Mouse (Mus musculus): ENCODE results near the gene Kif5c.

Kif5c gene

GRCm38 (mm10) chr2:49618829-49619718, at the start of gene Kif5c:
Gene Kif5c (plus strand): TSS chr2:49619298.
- peak; percentile 66 for DNase-seq (ENCODE audit: low read depth, low spot score)

DNA sequence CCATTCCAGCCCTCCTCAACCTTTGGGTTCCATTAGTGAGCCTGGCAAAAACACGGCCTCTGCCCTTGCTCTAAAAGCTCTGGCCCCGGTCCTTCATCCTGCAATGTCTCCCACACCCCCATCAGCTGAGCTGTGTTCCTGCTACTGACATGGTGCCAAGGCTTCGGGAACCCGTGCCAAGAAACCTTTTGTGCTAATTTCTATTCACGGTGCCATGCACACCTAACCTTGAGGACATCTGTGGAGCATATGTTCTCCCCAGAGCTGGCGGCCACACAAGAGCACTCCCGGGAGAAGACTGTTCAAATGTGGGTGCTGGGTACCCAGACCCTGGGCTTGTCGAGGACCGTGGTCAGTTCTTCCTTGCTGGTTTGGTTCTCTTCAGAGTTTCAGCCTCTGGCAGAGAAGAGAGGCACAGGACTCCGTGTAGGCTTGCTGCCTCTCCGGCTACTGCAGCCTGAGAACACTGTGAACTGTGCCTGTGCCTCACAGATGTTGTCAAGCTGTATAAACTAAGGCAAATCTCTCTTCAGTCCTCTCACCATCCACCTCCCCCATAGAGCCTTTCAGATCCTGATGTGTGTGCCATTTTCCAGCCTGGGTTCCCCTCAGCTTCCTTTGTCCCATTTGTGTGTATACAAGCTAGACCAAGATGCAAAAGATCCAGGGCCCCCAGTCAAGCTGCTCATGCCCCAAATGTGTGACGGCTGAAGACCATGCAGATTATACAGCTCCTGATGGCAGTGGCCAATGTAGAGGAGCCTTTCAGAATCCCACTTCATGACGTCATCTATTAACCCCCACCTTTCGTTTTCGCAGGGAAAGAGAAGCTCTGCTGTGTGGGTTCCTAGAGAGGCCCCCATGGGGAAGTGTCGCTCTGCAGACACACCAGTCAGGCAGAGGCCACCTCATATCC, 49.0 kb upstream of the Kif5c start:
- no peak for DNase-seq (ENCODE audit: low read depth, low spot score)

DNA sequence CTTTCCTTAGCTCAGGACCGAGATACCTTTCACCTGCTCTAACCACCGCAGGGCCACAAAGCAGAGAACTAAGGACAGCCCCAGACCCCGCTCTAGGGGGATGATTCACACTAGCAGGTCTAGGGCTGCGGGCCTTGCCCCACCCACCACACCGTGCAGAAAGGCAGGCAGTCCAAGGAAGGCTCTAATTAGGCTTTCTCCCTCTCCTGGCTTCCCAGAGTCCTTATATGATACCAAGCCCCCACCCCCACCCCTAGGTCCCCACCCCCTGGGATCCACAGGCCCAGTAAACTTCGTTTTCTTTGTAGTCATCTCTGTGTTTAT, 48.4 kb upstream of the Kif5c start:
- DNase-seq (ENCODE audit: low read depth, low spot score): no peak

DNA sequence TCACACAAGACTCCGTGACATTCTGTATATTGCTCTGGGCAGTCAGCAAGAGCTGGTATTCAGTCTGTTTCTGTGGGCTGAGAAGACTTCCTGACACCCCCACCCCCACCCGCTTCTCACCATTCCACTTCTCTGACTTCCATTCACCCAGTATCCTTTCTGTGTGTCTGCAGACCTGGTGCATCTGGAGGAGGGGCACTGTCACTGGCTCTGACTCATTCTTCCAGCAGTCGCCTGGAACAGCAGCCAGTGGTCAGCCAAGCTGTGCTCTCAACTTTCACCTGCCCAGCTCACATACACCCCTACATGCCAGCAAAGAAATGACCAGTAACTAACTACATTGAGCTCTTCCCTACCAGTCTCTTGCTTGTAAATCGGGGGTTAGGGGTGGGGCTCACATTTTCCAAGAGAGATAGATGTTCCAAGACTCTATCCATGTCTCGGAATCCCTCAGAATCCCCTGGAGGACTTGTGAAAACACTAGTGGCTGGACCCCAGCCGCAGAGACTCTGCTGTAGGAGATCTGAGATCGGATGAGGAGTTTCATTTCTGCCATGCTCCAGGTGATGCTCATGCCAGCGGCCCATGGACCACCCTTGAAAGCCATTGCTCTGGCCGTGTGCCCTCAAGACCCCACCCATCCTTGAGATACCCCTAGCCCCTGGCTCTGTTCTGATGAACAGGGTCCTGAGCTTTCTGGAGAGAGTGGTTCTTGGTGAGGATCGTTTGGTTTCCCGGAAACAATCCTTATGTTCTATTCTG, 47.8 kb upstream of the Kif5c start:
- DNase-seq (ENCODE audit: low read depth, low spot score): no peak

DNA sequence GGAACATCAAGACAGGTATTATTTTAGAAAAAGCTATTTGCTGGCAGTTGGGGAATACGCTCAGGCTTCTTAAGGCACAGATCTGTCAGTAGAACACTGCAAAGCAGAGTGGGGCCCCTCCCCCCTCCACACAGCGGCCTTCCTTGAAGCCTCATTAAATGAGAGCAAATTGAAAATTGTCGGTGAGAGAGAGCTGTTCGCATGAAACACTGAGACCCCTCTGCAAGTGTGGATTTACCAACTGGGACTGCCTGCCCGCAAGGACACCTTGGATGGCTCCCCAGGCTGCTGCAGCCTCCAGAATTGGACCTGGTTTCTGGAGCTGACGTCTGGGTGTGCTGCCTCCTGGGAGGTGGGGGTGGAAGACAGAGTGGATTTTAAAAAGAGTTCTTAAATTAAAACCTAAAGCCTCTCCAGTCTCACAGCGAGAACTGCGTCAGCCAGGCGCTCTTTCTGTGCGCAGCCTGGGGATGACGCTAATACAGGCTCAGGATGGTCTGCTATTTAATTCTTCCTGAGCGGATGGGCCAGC, 46.9 kb upstream of the Kif5c start:
- no peak for DNase-seq (ENCODE audit: low read depth, low spot score)

DNA sequence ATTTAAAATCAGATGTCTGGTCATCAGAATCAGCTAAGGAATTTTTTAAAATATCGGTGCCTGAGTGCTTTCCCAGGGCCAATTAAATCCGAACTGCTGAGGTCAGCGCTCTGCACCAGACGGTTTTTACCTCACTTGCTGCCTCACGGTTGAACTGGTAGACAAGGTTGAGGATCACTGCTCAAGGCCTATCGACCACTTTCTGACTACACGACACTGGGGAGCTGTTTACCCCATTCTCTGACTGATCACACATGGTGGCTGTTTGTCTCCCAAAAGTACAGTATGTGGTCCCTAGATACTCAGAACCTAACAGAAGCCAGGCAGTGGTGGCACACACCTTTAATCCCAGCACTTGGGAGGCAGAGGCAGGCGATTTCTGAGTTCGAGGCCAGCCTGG, 46.4 kb upstream of the Kif5c start:
- DNase-seq (ENCODE audit: low read depth, low spot score): no peak

GRCm38 (mm10) chr2:49573282-49573681, 45.8 kb upstream of the Kif5c start:
- DNase-seq (ENCODE audit: low read depth, low spot score): no peak

DNA sequence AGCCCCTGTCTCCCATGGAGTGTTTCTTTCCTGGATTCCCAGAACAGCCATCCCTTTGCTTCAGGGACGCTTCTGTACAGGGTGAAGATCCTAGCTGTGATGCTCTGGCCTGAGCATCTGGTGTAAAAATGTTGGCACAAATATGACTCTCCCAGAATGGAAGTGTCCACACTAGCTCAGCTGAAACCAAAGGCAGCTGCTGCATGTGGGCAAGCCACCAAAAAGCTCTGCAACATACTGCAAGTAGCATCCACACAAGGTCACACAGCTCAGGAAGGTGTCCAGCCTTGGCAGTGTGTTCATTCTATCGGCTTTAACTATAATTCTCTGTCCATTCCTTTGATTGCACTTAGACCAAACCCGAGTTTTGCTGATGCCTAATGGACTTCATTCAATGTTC, 38.5 kb upstream of the Kif5c start:
- DNase-seq (ENCODE audit: low read depth, low spot score): no peak

DNA sequence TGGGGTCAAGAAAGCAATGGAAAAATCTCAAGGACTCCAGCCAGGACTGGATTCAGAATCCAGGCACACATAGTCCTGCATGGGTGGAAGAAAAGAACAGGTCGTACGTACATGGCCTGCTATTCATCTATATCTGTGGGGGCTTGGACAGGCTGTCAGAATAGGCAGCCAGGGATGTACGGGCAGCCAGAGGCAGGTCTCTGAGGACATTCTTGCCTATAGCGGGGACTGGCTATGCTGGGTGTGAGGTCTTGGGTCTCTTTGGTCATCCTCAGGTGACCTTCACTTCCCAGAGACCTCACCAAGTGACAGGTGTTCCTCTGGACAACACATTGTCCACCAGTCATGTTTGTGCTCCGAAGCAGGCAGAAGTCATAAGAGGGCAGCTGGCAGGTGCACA, 36.6 kb upstream of the Kif5c start:
- DNase-seq (ENCODE audit: low read depth, low spot score): no peak

DNA sequence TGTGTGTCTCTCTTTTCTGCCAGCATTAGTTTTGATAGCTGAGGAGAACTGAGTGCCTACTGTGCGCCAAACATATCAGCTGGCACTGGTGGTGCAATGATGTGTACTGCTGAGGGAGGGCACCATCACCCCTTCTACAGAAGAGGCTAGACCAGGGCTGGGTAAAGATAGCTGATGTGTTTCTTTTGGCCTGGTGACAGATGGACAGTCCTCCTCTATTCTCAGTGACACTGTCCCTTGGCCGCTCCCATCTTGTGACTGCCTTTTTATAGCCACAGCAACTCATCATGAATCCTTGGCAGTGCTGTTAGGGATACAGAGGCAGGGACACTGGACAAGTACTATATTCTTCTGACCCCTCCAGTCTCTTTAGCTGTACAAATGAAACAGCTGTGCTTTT, 35.8 kb upstream of the Kif5c start:
- no peak for DNase-seq (ENCODE audit: low read depth, low spot score)

DNA sequence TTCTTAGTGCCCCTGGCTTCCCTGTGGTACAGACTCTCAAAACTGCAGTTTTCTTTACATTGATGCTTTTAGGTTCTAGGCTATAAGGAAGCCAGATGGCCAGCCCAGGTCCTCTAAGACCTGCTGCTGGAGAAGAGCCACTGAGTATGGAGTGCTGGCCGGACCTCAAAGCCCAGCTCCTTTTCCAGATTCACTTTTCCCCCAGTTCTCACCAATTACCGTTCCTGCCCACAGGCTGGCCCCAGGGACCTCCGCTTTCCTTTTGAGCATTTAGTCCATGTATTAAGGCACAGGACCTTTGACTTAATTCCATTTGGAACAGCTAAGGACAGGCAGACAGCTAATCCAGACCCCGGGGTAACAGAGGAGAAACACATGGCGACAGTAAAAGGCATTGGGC, 28.6 kb upstream of the Kif5c start:
- DNase-seq (ENCODE audit: low read depth, low spot score): no peak

DNA sequence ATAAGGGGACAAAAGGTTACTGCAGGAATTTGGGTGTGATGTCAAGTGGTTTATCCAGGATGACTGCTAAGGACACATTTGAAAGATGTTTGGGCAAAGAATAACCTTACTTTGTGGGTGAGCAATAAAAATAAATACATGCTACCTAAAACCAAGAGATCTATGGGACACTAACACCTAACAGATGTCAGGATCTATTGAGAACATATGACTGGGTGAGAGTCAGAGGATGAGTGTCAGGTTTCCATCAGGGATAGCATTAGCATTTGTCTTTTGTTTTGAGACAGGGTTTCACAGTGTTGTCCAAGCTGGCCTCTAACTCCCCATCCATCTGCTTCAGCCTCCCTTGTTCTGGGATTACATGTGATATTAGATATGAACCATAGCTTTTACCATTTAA, 26.2 kb upstream of the Kif5c start:
- no peak for DNase-seq (ENCODE audit: low read depth, low spot score)

- no peak for DNase-seq (ENCODE audit: low read depth, low spot score)
Observed at GRCm38 (mm10) chr2:49594886-49595285, 24.2 kb upstream of the Kif5c start.

- DNase-seq (ENCODE audit: low read depth, low spot score): no peak
Observed at GRCm38 (mm10) chr2:49596318-49596717, 22.8 kb upstream of the Kif5c start.

DNA sequence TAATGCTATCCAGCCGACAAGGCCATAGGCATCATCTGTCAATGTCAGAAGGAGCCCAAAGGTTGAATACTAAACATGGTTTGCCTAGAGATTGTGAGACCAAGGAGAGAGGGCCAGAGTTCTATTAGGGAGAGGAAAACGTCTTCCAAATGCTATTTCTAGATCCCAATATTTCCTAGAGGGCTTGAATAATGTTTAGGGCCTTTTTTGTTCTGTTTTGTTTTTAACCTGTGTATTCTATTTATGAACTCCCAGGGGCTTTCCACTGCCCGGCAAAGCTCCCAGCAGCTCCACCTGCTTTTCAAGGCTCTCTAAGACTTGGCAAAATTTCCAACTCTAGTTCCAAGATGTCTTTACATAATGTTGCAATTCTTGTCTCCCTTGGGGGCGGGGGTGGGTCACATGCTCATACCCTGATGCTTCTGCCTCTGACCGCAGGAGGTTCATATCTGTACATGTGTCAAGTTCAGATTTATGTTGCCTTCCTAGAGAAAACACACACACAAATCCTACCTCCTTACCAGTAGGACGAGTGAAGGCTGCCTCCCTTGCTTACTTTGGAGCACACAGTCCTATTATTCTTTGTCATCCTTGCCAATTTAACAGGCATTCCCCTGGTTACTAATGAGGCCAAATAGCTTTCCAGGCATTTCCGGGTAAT, 18.9 kb upstream of the Kif5c start:
- no peak for DNase-seq (ENCODE audit: low read depth, low spot score)

DNA sequence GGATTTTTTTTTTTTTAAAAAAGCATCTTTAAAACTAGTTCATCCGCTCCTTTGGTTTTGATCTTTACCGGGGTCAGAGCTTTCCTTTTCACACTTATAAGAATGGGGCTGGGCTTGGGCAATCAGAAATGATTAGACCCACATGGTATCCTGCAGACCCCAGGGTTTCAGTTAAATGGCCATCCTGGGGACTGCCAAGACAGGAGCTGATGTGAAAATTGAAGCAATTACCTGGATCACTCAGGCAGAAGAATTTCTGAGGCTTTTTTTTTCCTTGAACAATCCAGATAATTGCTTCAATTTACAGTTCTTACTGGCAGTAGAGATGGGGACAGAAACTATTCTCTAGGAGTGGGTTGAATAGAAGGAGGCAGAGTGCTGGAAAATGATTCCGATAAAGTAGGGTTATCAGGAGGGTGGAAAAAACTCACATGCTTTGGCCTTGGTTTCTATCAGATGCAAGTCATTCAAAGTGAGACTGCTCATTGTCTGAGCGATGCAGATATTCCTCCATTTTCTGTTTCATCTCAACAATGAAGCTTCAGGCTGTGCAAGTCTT, 16.2 kb upstream of the Kif5c start:
- DNase-seq (ENCODE audit: low read depth, low spot score): no peak

GRCm38 (mm10) chr2:49609611-49610010, 9.5 kb upstream of the Kif5c start:
- DNase-seq (ENCODE audit: low read depth, low spot score): no peak

GRCm38 (mm10) chr2:49616765-49617164, 2.3 kb upstream of the Kif5c start:
- no peak for DNase-seq (ENCODE audit: low read depth, low spot score)

DNA sequence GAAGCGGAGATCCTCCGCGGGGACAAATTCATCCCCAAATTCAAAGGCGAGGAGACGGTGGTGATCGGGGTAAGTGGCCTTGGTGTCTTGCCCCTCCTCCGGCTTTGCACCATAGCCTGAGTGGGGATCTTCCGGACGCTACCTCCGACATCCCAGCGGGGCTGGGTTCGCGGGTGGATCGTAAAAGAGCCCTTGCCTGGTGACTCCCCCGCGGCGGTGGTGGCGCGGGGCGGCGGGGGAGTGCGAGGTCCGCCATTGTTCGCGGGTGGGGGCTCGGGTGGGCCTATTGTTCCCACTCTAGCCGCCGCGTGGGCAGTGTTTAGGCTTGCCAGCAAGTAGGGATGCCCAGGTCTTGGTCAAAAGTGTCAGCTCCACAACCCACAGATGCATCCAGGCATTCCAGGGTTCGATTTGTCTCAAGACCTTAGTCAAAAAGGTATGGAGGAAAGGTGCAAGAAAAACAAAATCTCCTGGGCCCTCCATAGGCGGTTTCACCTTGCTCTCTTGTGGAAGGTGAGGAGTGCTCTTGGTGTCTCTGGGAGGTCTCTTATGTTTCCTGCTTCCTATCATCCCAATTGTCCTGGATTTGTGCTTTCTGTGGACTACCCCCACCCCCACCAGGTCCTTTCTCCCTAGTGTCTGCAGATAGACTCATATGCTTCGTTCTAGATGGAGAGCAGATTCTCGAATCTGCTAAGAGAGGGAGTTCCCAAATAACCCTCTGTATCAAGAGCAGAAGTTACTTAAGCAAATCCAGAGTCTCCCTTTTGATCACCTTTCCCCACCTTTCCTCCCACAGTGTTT, 823 bp downstream of the Kif5c start:
- DNase-seq (ENCODE audit: low read depth, low spot score): no peak

GRCm38 (mm10) chr2:49620626-49621117, 1.6 kb downstream of the Kif5c start:
- DNase-seq (ENCODE audit: low read depth, low spot score): no peak

Data from retina, adult 2 months (tissue).